In genomic region chr4:132883561-132884063, GRCm38 (mm10) we compare ENCODE assay signal across 8 mouse cellular contexts. TPM values are rescaled to one million over a fixed set of nuclear protein-coding genes. Genes with fewer than 3 reads are reported as not detected.
DNase-seq lines count a peak whose midpoint lies in the region; ATAC-seq and TF ChIP-seq lines count a peak whose summit lies in the region.

No protein-coding gene starts in this region.

- under 1% methylated on average over 21 of the region's 21 CpGs for WGBS in kidney, embryonic 16.5 days
- 5% methylated on average over 21 of the region's 21 CpGs for WGBS in forebrain, embryonic 12.5 days
- WGBS in limb, embryonic 13.5 days = under 1% methylated on average over 21 of the region's 21 CpGs

- H3K36me3 ChIP-seq in kidney, embryonic 16.5 days (ENCODE audit: insufficient read depth, low read length) = no peaks in the 10 kb centered on the region
- peaks cover 2% of the 10 kb centered on the region; the same call in 1 of the 2 replicates for H3K36me3 ChIP-seq in ES-E14 (ENCODE audit: control insufficient read depth, insufficient read depth, low read length, poor library complexity, severe bottlenecking)
- peaks cover 17% of the 10 kb centered on the region for H3K36me3 ChIP-seq in forebrain, embryonic 12.5 days (replicated peaks)
- peaks cover 21% of the 10 kb centered on the region for H3K36me3 ChIP-seq in limb, embryonic 13.5 days

- ATAC-seq in kidney, embryonic 16.5 days (ENCODE audit: low FRiP score, low TSS enrichment) = no peak
- ATAC-seq in forebrain, embryonic 12.5 days (ENCODE audit: low FRiP score) = no peak; the same call in 1 of the 2 replicates
- ATAC-seq in limb, embryonic 13.5 days (ENCODE audit: low FRiP score, low read depth) = peak; percentile 76; the same call in 1 of the 2 replicates

- peaks cover 14% of the 10 kb centered on the region for H3K4me1 ChIP-seq in kidney, embryonic 16.5 days (ENCODE audit: insufficient read depth, low read length)
- no peaks in the 10 kb centered on the region; a peak in 1 of 4 replicates for H3K4me1 ChIP-seq in ES-E14 (ENCODE audit: control insufficient read depth in 2 of 2, insufficient read depth in 2 of 2, low read length in 2 of 2, poor library complexity in 1 of 2)
- peaks cover 23% of the 10 kb centered on the region for H3K4me1 ChIP-seq in forebrain, embryonic 12.5 days
- H3K4me1 ChIP-seq in limb, embryonic 13.5 days = peaks cover 24% of the 10 kb centered on the region

- peak overlapping the region; percentile 91 for H3K4me2 ChIP-seq in kidney, embryonic 16.5 days (replicated peaks; ENCODE audit: low read depth, low read length)
- peak overlapping the region; percentile 90 for H3K4me2 ChIP-seq in forebrain, embryonic 12.5 days
- H3K4me2 ChIP-seq in limb, embryonic 13.5 days (replicated peaks) = peak overlapping the region; percentile 91

- no peaks in the 10 kb centered on the region for H3K9me3 ChIP-seq in kidney, embryonic 16.5 days (ENCODE audit: low read length)
- no peaks in the 10 kb centered on the region for H3K9me3 ChIP-seq in ES-E14 (ENCODE audit: control insufficient read depth, insufficient read depth, low read depth, low read length)
- no peaks in the 10 kb centered on the region for H3K9me3 ChIP-seq in forebrain, embryonic 12.5 days
- H3K9me3 ChIP-seq in limb, embryonic 13.5 days = no peaks in the 10 kb centered on the region

- no peaks in the 10 kb centered on the region for H3K27me3 ChIP-seq in kidney, embryonic 16.5 days (ENCODE audit: insufficient read depth, low read length)
- H3K27me3 ChIP-seq in forebrain, embryonic 12.5 days = peaks cover 4% of the 10 kb centered on the region; the same call in 1 of the 2 replicates
- H3K27me3 ChIP-seq in limb, embryonic 13.5 days = no peaks in the 10 kb centered on the region

- H3K4me3 ChIP-seq in kidney, embryonic 16.5 days (ENCODE audit: low read length) = peak overlapping the region; percentile 83
- peak overlapping the region; percentile 83 to 91 for H3K4me3 ChIP-seq in ES-E14 (ENCODE audit: insufficient read depth in 1 of 2, low read depth in 1 of 2, low read length in 2 of 2, poor library complexity in 1 of 2, severe bottlenecking in 1 of 2)
- H3K4me3 ChIP-seq in forebrain, embryonic 12.5 days (replicated peaks) = peak overlapping the region; percentile 93
- H3K4me3 ChIP-seq in limb, embryonic 13.5 days = peak overlapping the region; percentile 96

- in situ Hi-C loops in ES-E14 (cut with MboI; ENCODE audit: low sequenced_read_pairs in 2 of 2, unreplicated experiment in 2 of 2) = no loop called here

- H3K27ac ChIP-seq in kidney, embryonic 16.5 days (ENCODE audit: low read length) = peak overlapping the region; percentile 88
- no peak overlapping the region for H3K27ac ChIP-seq in ES-E14 (ENCODE audit: insufficient read depth, low read depth, low read length, poor library complexity, severe bottlenecking)
- H3K27ac ChIP-seq in forebrain, embryonic 12.5 days = peak overlapping the region; percentile 84
- H3K27ac ChIP-seq in limb, embryonic 13.5 days = peak overlapping the region; percentile 76

- peak overlapping the region; percentile 90 for H3K9ac ChIP-seq in kidney, embryonic 16.5 days (replicated peaks; ENCODE audit: low read length)
- peak overlapping the region; percentile 88 for H3K9ac ChIP-seq in ES-E14 (ENCODE audit: insufficient read depth, low read depth, low read length, poor library complexity, severe bottlenecking)
- peak overlapping the region; percentile 96 for H3K9ac ChIP-seq in forebrain, embryonic 12.5 days
- H3K9ac ChIP-seq in limb, embryonic 13.5 days = peak overlapping the region; percentile 98

- DNase-seq in kidney, postnatal 14 days = no peak
- DNase-seq in ES-E14 (ENCODE audit: low read depth, low spot score) = no peak
- peak; percentile 16 for DNase-seq in neural tube, embryonic 10.5 days (ENCODE audit: extremely low spot score, low spot score)
- DNase-seq in layer of hippocampus, postnatal 36 days = no peak
- DNase-seq in right cerebral cortex, postnatal 25 days = no peak

TF ChIP-seq in ES-E14, 5 proteins besides CTCF, POLR2A, EP300 and RAD21:
- TF ChIP-seq ZNF384 (IDR thresholded peaks at IDR 0.05; ENCODE audit: low read depth, low read length) (no peak), ZC3H11A (IDR thresholded peaks at IDR 0.05; ENCODE audit: borderline replicate concordance, low read depth, low read length) (no peak)

RNA-seq across cellular contexts. Expression of gene Stx12, which starts 0.7 kb away (rescaled TPM):
- polyA plus RNA-seq in kidney, embryonic 16.5 days (2015; fragmentation: Nextera tagmentation; extraction: Ambion mirVana) = 59.9 and 61.8 TPM in 2 replicates
- total RNA-seq in ES-E14 (2012; rRNA removed) = 22.7 and 27.6 TPM in 2 replicates
- polyA plus RNA-seq in forebrain, embryonic 12.5 days (2016; fragmentation: Nextera tagmentation; extraction: Ambion mirVana) = 93.7 and 94.7 TPM in 2 replicates
- 61.9 and 66.4 TPM in 2 replicates for polyA plus RNA-seq in limb, embryonic 13.5 days (2015; fragmentation: Nextera tagmentation; extraction: Ambion mirVana)
- 100 to 1,000 TPM; 102 to 108 TPM for total RNA-seq in layer of hippocampus, postnatal 36 days (2021)

RNA-seq across cellular contexts. Expression of gene Fam76a, which starts 38.7 kb away (rescaled TPM):
- 37.7 and 42.8 TPM in 2 replicates for polyA plus RNA-seq in kidney, embryonic 16.5 days (2015; fragmentation: Nextera tagmentation; extraction: Ambion mirVana)
- 12.5 and 14.9 TPM in 2 replicates for total RNA-seq in ES-E14 (2012; rRNA removed)
- 30.3 and 31.3 TPM in 2 replicates for polyA plus RNA-seq in forebrain, embryonic 12.5 days (2016; fragmentation: Nextera tagmentation; extraction: Ambion mirVana)
- 39.9 and 44.8 TPM in 2 replicates for polyA plus RNA-seq in limb, embryonic 13.5 days (2015; fragmentation: Nextera tagmentation; extraction: Ambion mirVana)
- 10 to 100 TPM; 52.4 to 53.3 TPM for total RNA-seq in layer of hippocampus, postnatal 36 days (2021)

RNA-seq across cellular contexts. Expression of gene Ppp1r8, which starts 40.6 kb away (rescaled TPM):
- 72.9 and 77.2 TPM in 2 replicates for polyA plus RNA-seq in kidney, embryonic 16.5 days (2015; fragmentation: Nextera tagmentation; extraction: Ambion mirVana)
- 90.8 and 105 TPM in 2 replicates for total RNA-seq in ES-E14 (2012; rRNA removed)
- 73.7 and 74.7 TPM in 2 replicates for polyA plus RNA-seq in forebrain, embryonic 12.5 days (2016; fragmentation: Nextera tagmentation; extraction: Ambion mirVana)
- 60.7 and 63.9 TPM in 2 replicates for polyA plus RNA-seq in limb, embryonic 13.5 days (2015; fragmentation: Nextera tagmentation; extraction: Ambion mirVana)
- total RNA-seq in layer of hippocampus, postnatal 36 days (2021) = 10 to 100 TPM; 40.3 to 41.9 TPM
